Mouse (Mus musculus) myocyte (in vitro differentiated cells): Measurements from ENCODE around the gene Ssbp3. TPM values are rescaled to one million over a fixed set of nuclear protein-coding genes. Genes with fewer than 3 reads are reported as not detected.

Source experiments
- H3K27me3 ChIP-seq: one replicate; pipeline ENCODE4 v1.6.1; 2011; ENCODE audit not compliant: control insufficient read depth, insufficient read depth, insufficient read length
- H3K36me3 ChIP-seq: one replicate; pipeline ENCODE4 v1.6.1; 2011; ENCODE audit not compliant: control insufficient read depth, insufficient read depth
- H3K4me2 ChIP-seq: one replicate; pipeline ENCODE4 v1.6.1; 2011; ENCODE audit warnings: low read depth, control low read depth
- H3K4me3 ChIP-seq: one replicate; pipeline ENCODE4 v1.5.1; 2011; ENCODE audit warnings: mild to moderate bottlenecking, control low read depth, moderate library complexity
- H3K79me2 ChIP-seq: one replicate; pipeline ENCODE4 v1.6.1; 2011; ENCODE audit not compliant: control insufficient read depth, insufficient read depth
- H3ac ChIP-seq: one replicate; pipeline ENCODE4 v1.6.1; 2011; ENCODE audit not compliant: control insufficient read depth, insufficient read length
- CEBPB ChIP-seq: IDR thresholded peaks from 2 replicates; pipeline ENCODE4 v1.6.1; 2011; ENCODE audit warnings: mild to moderate bottlenecking, moderate library complexity; ENCODE audit not compliant: poor library complexity, insufficient read depth, severe bottlenecking
- E2F4 ChIP-seq: IDR thresholded peaks from one replicate; pipeline ENCODE4 v1.6.1; 2011; ENCODE audit warnings: mild to moderate bottlenecking, control low read depth, moderate library complexity; ENCODE audit not compliant: insufficient read depth
- MAX ChIP-seq: IDR thresholded peaks from one replicate; pipeline ENCODE4 v1.6.1; 2011; ENCODE audit warnings: low read depth, mild to moderate bottlenecking, control low read depth
- MYOD1 ChIP-seq, 3 experiments: IDR thresholded peaks; one replicate each; pipeline ENCODE4 v1.6.1; 2011; ENCODE audit warnings: control low read depth in 2 of 3, low read depth in 2 of 3, mild to moderate bottlenecking in 2 of 3, moderate library complexity in 1 of 3; ENCODE audit not compliant: insufficient read length in 2 of 3, control insufficient read depth in 1 of 3
- MYOG ChIP-seq, 3 experiments: IDR thresholded peaks; one replicate each; pipeline ENCODE4 v1.6.1; 2011; ENCODE audit warnings: control low read depth in 2 of 3, low read depth in 2 of 3, mild to moderate bottlenecking in 2 of 3; ENCODE audit not compliant: insufficient read length in 2 of 3, control insufficient read depth in 1 of 3, insufficient read depth in 1 of 3
- POLR2A ChIP-seq: IDR thresholded peaks from one replicate; pipeline ENCODE4 v1.6.1; 2011; ENCODE audit warnings: low read depth, mild to moderate bottlenecking, control low read depth, moderate library complexity; ENCODE audit not compliant: insufficient read length
- POLR2AphosphoS2 ChIP-seq: IDR thresholded peaks from one replicate; pipeline ENCODE4 v1.6.1; 2011; ENCODE audit warnings: low read depth, control low read depth; ENCODE audit not compliant: insufficient read length
- REST ChIP-seq: IDR thresholded peaks from one replicate; pipeline ENCODE4 v1.6.1; 2011; ENCODE audit warnings: mild to moderate bottlenecking, control low read depth, moderate library complexity; ENCODE audit not compliant: insufficient read depth, insufficient read length
- SRF ChIP-seq: IDR thresholded peaks from one replicate; pipeline ENCODE4 v1.6.1; 2011; ENCODE audit warnings: low read depth; ENCODE audit not compliant: control insufficient read depth, insufficient read length
- TCF12 ChIP-seq: IDR thresholded peaks from one replicate; pipeline ENCODE4 v1.6.1; 2011; ENCODE audit warnings: mild to moderate bottlenecking, control low read depth; ENCODE audit not compliant: poor library complexity, insufficient read depth, severe bottlenecking
- TCF3 ChIP-seq: IDR thresholded peaks from one replicate; pipeline ENCODE4 v1.6.1; 2011; ENCODE audit warnings: low read depth, control low read depth; ENCODE audit not compliant: insufficient read length
- USF1 ChIP-seq: IDR thresholded peaks from one replicate; pipeline ENCODE4 v1.6.1; 2011; ENCODE audit warnings: low read depth, mild to moderate bottlenecking, control low read depth, moderate library complexity
- polyA plus RNA-seq: library from polyadenylated mRNA; unstranded; fragments of >200 nt; fragmentation: generic; extraction: Trizol; gene quantifications from one replicate; pipeline ENCODE4 v1.2.1, GENCODE M21; 2012; ENCODE audit warnings: missing spikeins

The Ssbp3 gene
- polyA plus RNA-seq, 1 experiment, result 59.4 TPM

- Histone ChIP-seq H3ac (no peak overlapping the region), H3K4me3 (no peak overlapping the region), H3K36me3 (no peaks in the 10 kb centered on the region), H3K27me3 (no peaks in the 10 kb centered on the region), H3K79me2 (peaks cover 54% of the 10 kb centered on the region), H3K4me2 (no peak overlapping the region)
- TF ChIP-seq REST (no peak), TCF3 (no peak), MYOG (IDR thresholded peaks at IDR 0.05; ENCODE audit: control insufficient read depth in 1 of 3, insufficient read depth in 1 of 3, insufficient read length in 2 of 3, low read depth in 2 of 3) (no peak), MAX (no peak), TCF12 (no peak), CEBPB (no peak), USF1 (no peak), E2F4 (no peak), SRF (no peak), POLR2A (no peak), MYOD1 (IDR thresholded peaks at IDR 0.05; ENCODE audit: control insufficient read depth in 1 of 3, insufficient read length in 2 of 3, low read depth in 2 of 3) (no peak), POLR2AphosphoS2 (no peak)
These were observed 43.3 kb downstream of the Ssbp3 start for GRCm38 (mm10) chr4:106953760-106954159.

DNA sequence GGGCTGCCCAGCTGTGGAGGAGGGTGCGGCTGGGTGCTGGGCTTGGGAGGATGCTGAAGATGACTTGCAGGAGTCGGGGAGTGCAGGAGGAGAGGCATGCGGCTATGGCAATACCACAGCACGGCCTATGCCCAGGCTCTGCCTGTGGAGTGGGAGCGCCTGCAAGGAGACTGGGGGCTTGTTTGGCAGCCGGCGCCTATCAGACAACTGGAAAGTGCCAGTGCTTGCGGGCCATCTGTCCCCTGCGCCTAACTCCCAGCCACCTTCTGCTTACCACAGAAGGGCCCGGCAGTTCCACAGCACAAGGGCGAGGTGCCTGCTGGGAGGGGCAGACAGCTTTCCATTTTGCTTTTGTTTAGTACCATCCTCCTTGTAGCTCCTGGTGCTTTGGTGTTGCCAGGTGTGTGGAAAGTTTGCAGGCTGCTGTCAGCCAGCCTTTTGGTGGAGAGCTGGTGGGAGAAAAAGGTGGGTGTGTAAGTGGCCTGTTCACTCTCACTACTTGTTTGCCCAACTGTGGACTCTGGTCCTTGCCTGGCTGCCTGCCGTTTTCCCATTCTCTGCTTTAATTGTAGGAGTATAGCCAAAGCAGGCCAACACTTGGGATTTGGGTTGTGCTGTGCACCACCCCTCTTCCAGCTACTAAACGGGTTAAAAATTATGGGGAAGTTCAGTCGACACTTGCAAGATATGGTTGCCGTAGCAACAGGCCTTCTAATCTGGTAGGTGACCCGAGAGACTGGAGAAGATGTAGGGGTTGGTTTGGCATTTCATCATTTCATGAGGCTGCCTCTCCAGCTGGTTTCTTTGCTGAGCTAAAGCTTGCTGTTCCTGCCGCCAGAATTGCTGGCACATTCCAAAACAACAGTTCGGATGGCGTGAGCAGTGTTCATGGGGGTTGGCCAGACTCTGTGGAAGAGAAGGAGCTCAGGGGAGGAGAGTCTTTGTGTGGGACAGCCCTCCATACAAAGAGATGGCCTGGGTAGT lies 45.5 kb downstream of the Ssbp3 start:
- Histone ChIP-seq H3K27me3 (no peaks in the 10 kb centered on the region), H3ac (no peak overlapping the region), H3K79me2 (peaks cover 51% of the 10 kb centered on the region), H3K4me2 (peak overlapping the region; percentile 30), H3K4me3 (no peak overlapping the region), H3K36me3 (no peaks in the 10 kb centered on the region)
- TF ChIP-seq MYOG (IDR thresholded peaks at IDR 0.05; ENCODE audit: control insufficient read depth in 1 of 3, insufficient read depth in 1 of 3, insufficient read length in 2 of 3, low read depth in 2 of 3), result peak in 1 of 3 experiments; percentile 62
- TF ChIP-seq CEBPB, result 0 out of 2 replicates have a peak, but pooled peaks have one; percentile 18
- TF ChIP-seq MYOD1 (IDR thresholded peaks at IDR 0.05; ENCODE audit: control insufficient read depth in 1 of 3, insufficient read length in 2 of 3, low read depth in 2 of 3), result peak in 2 of 3 experiments; percentile 11 to 32
- TF ChIP-seq USF1, result no peak
- no peak for TF ChIP-seq TCF3
- TF ChIP-seq POLR2A, result no peak
- TF ChIP-seq MAX, result no peak

- Histone ChIP-seq H3K79me2 (peaks cover 59% of the 10 kb centered on the region), H3ac (no peak overlapping the region), H3K36me3 (no peaks in the 10 kb centered on the region), H3K27me3 (no peaks in the 10 kb centered on the region), H3K4me2 (no peak overlapping the region), H3K4me3 (no peak overlapping the region)
- TF ChIP-seq TCF3 (no peak), MYOG (IDR thresholded peaks at IDR 0.05; ENCODE audit: control insufficient read depth in 1 of 3, insufficient read depth in 1 of 3, insufficient read length in 2 of 3, low read depth in 2 of 3) (no peak), E2F4 (no peak), POLR2AphosphoS2 (no peak), REST (no peak), CEBPB (no peak), MAX (no peak), USF1 (no peak), SRF (no peak), POLR2A (no peak), MYOD1 (IDR thresholded peaks at IDR 0.05; ENCODE audit: control insufficient read depth in 1 of 3, insufficient read length in 2 of 3, low read depth in 2 of 3) (no peak), TCF12 (no peak)
These were observed 47.6 kb downstream of the Ssbp3 start for GRCm38 (mm10) chr4:106958117-106958516.

DNA sequence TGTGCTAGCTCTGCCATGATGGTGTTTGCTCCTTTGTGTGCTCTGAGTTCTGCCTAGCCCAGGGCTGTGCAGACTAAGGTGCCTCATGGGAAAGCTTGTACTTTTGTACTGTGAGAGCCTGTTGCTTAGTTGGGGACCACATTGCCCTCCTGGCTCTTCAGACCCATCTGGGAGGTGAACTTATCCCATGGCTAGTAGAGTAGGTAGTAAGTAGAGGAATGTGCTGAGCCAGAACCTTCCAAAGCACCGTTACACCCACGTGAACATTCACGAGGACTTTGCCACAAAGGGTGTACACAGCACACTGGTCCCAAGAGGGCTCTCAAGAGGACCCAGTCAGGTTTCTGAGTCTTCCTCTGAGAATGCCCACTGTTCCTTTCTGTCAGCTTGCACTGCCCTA lies 48.1 kb downstream of the Ssbp3 start:
- Histone ChIP-seq H3K79me2 (peaks cover 62% of the 10 kb centered on the region), H3K27me3 (no peaks in the 10 kb centered on the region), H3K36me3 (no peaks in the 10 kb centered on the region), H3K4me2 (no peak overlapping the region), H3ac (no peak overlapping the region), H3K4me3 (no peak overlapping the region)
- TF ChIP-seq MYOG (IDR thresholded peaks at IDR 0.05; ENCODE audit: control insufficient read depth in 1 of 3, insufficient read depth in 1 of 3, insufficient read length in 2 of 3, low read depth in 2 of 3) (no peak), TCF12 (no peak), USF1 (no peak), TCF3 (no peak), SRF (no peak), MYOD1 (IDR thresholded peaks at IDR 0.05; ENCODE audit: control insufficient read depth in 1 of 3, insufficient read length in 2 of 3, low read depth in 2 of 3) (no peak)
